In the genomic region with DNA sequence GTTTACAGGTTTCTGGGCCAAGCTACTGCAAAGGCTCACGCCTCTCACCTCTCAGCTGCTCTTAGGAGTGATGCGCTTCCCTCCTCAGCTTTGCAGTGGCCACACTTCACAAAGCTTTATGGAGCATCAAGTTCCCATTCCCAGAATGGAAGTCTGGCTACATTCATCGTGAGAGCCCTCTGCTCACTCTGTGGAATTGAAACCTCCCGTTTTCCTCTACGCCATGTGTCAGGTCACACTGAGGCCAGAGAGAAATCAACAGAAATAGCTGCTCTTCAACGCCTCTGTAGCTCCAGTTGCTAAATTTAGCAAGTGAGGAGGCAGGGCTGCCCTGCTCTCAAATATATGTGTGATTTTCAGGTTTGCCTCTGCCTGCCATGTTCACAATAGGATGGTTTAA, we compare ENCODE assay signal across 19 mouse cellular contexts.
DNase-seq lines count a peak whose midpoint lies in the region; ATAC-seq and TF ChIP-seq lines count a peak whose summit lies in the region.
"Had no signal": no experiment of that assay in that cellular context is flagged by ENCODE, and none has a peak within 500 bp of the region (broad histone marks: within the 10 kb centered on the region; RNA-seq: fewer than 3 reads in every experiment).

No protein-coding gene starts in this region.

- no peak overlapping the region for H3K27ac ChIP-seq in kidney, postnatal 0 days
- no peak overlapping the region for H3K27ac ChIP-seq in kidney, adult 2 months (ENCODE audit: insufficient read depth, low read depth, low read length)
- peak overlapping the region; percentile 90 for H3K27ac ChIP-seq in heart, embryonic 15.5 days
- H3K27ac ChIP-seq: embryonic facial prominence, embryonic 13.5 days; forebrain, embryonic 10.5 days; hindbrain, embryonic 10.5 days; liver, embryonic 12.5 days; lung, embryonic 15.5 days; neural tube, embryonic 13.5 days; stomach, postnatal 0 days had no signal

- no peak for TF ChIP-seq POLR2A in kidney, adult 2 months (IDR thresholded peaks at IDR 0.05; ENCODE audit: low read depth, low read length)

- no peaks in the 10 kb centered on the region for H3K36me3 ChIP-seq in kidney, postnatal 0 days (ENCODE audit: insufficient read depth, low read length)
- H3K36me3 ChIP-seq in kidney, adult 2 months (ENCODE audit: control insufficient read depth, insufficient read depth, low read length): no peaks in the 10 kb centered on the region
- H3K36me3 ChIP-seq in heart, embryonic 15.5 days: no peaks in the 10 kb centered on the region
- H3K36me3 ChIP-seq: embryonic facial prominence, embryonic 13.5 days; forebrain, embryonic 10.5 days; hindbrain, embryonic 10.5 days; liver, embryonic 12.5 days; lung, embryonic 15.5 days; neural tube, embryonic 13.5 days had no signal

- WGBS in kidney, postnatal 0 days: 32% methylated on average over 6 of the region's 6 CpGs
- WGBS in kidney, adult 2 months: 32% methylated on average over 6 of the region's 6 CpGs
- 24% methylated on average over 6 of the region's 6 CpGs for WGBS in heart, embryonic 15.5 days

- no peaks in the 10 kb centered on the region for H3K4me1 ChIP-seq in kidney, postnatal 0 days (replicated peaks; ENCODE audit: insufficient read depth, low read length)
- H3K4me1 ChIP-seq in kidney, adult 2 months (ENCODE audit: control insufficient read depth, insufficient read depth, low read length): no peaks in the 10 kb centered on the region
- peaks cover 10% of the 10 kb centered on the region for H3K4me1 ChIP-seq in heart, embryonic 15.5 days (replicated peaks)
- H3K4me1 ChIP-seq: embryonic facial prominence, embryonic 13.5 days; forebrain, embryonic 10.5 days; hindbrain, embryonic 10.5 days; liver, embryonic 12.5 days; lung, embryonic 15.5 days; neural tube, embryonic 13.5 days had no signal

- H3K9me3 ChIP-seq in kidney, postnatal 0 days (replicated peaks; ENCODE audit: low read length): no peaks in the 10 kb centered on the region
- H3K9me3 ChIP-seq in heart, embryonic 15.5 days (replicated peaks): no peaks in the 10 kb centered on the region
- H3K9me3 ChIP-seq: embryonic facial prominence, embryonic 13.5 days; forebrain, embryonic 10.5 days; hindbrain, embryonic 10.5 days; liver, embryonic 12.5 days; lung, embryonic 15.5 days had no signal

- no peak overlapping the region for H3K4me3 ChIP-seq in kidney, postnatal 0 days (replicated peaks; ENCODE audit: low read depth, low read length)
- no peak overlapping the region for H3K4me3 ChIP-seq in kidney, adult 2 months (ENCODE audit: insufficient read depth, low read depth, low read length)
- peak overlapping the region; percentile 13; the same call in 1 of the 2 replicates for H3K4me3 ChIP-seq in heart, embryonic 15.5 days
- H3K4me3 ChIP-seq: embryonic facial prominence, embryonic 13.5 days; forebrain, embryonic 10.5 days; hindbrain, embryonic 10.5 days; liver, embryonic 12.5 days; lung, embryonic 15.5 days; neural tube, embryonic 13.5 days had no signal

- H3K4me2 ChIP-seq in kidney, postnatal 0 days (ENCODE audit: low read length): no peak overlapping the region
- H3K4me2 ChIP-seq in heart, embryonic 15.5 days: peak overlapping the region; percentile 48
- H3K4me2 ChIP-seq: embryonic facial prominence, embryonic 13.5 days; liver, embryonic 12.5 days; lung, embryonic 15.5 days; neural tube, embryonic 13.5 days had no signal

- H3K27me3 ChIP-seq in kidney, postnatal 0 days (ENCODE audit: insufficient read depth, low read length): no peaks in the 10 kb centered on the region
- H3K27me3 ChIP-seq in kidney, adult 2 months (replicated peaks; ENCODE audit: control insufficient read depth, insufficient read depth, low read length): no peaks in the 10 kb centered on the region
- no peaks in the 10 kb centered on the region for H3K27me3 ChIP-seq in heart, embryonic 15.5 days
- H3K27me3 ChIP-seq: embryonic facial prominence, embryonic 13.5 days; liver, embryonic 12.5 days; lung, embryonic 15.5 days; neural tube, embryonic 13.5 days had no signal

- H3K9ac ChIP-seq in kidney, postnatal 0 days (ENCODE audit: low read depth, low read length): no peak overlapping the region
- H3K9ac ChIP-seq in heart, embryonic 15.5 days: peak overlapping the region; percentile 21; the same call in 1 of the 2 replicates
- H3K9ac ChIP-seq: embryonic facial prominence, embryonic 13.5 days; liver, embryonic 12.5 days; lung, embryonic 15.5 days; neural tube, embryonic 13.5 days had no signal

- ATAC-seq in kidney, postnatal 0 days (replicated peaks; ENCODE audit: low FRiP score, low read depth): peak; percentile 52; the same call in 1 of the 2 replicates
- ATAC-seq in heart, embryonic 15.5 days (replicated peaks; ENCODE audit: insufficient number of reproducible peaks, insufficient read depth, low FRiP score, low read depth): peak; percentile 81
- ATAC-seq: liver, embryonic 12.5 days had no signal

- TF ChIP-seq CTCF in kidney, postnatal 0 days (IDR thresholded peaks at IDR 0.05; ENCODE audit: low read depth): no peak
- no peak for TF ChIP-seq CTCF in kidney, adult 2 months (conservative IDR thresholded peaks at IDR 0.05; ENCODE audit: insufficient read depth, insufficient read length, low read depth, low read length)

- peak; percentile 9 for DNase-seq in embryo, embryonic 10 days (ENCODE audit: low spot score)
- no peak for DNase-seq in embryo, embryonic 9.5 days (ENCODE audit: extremely low spot score)
- peak; percentile 79 for DNase-seq in kidney, postnatal 0 days (ENCODE audit: low spot score)
- DNase-seq in kidney, adult 2 months: no peak
- DNase-seq in skeletal muscle tissue, adult 2 months (ENCODE audit: low read depth, low spot score): peak; percentile 66
- DNase-seq in right cerebral cortex, postnatal 25 days: no peak
- DNase-seq in lung, postnatal 36 days: no peak
- DNase-seq: adrenal gland, postnatal 25 days; cerebellum, postnatal 10 days; kidney, postnatal 25 days; thymus, postnatal 25 days had no signal

Comparison
In these comparisons a context has a peak if more than half of its experiments do, and no peak if none do; other contexts are left out.
1. DNase-seq: peak in embryo, embryonic 10 days (single experiment), kidney, postnatal 0 days (single experiment) and skeletal muscle tissue, adult 2 months (single experiment); none in embryo, embryonic 9.5 days (single experiment), kidney, adult 2 months (single experiment), right cerebral cortex, postnatal 25 days (single experiment) and lung, postnatal 36 days (single experiment).